Mouse (Mus musculus): Measurements from ENCODE around the gene Col6a2. TPM values are rescaled to one million over a fixed set of nuclear protein-coding genes. Genes with fewer than 3 reads are reported as not detected.

Gene Col6a2
- polyA plus RNA-seq (2011; ENCODE audit: insufficient read depth, insufficient read length, low replicate concordance, missing spikeins): 4.7 and 6.2 TPM in 2 replicates

DNA sequence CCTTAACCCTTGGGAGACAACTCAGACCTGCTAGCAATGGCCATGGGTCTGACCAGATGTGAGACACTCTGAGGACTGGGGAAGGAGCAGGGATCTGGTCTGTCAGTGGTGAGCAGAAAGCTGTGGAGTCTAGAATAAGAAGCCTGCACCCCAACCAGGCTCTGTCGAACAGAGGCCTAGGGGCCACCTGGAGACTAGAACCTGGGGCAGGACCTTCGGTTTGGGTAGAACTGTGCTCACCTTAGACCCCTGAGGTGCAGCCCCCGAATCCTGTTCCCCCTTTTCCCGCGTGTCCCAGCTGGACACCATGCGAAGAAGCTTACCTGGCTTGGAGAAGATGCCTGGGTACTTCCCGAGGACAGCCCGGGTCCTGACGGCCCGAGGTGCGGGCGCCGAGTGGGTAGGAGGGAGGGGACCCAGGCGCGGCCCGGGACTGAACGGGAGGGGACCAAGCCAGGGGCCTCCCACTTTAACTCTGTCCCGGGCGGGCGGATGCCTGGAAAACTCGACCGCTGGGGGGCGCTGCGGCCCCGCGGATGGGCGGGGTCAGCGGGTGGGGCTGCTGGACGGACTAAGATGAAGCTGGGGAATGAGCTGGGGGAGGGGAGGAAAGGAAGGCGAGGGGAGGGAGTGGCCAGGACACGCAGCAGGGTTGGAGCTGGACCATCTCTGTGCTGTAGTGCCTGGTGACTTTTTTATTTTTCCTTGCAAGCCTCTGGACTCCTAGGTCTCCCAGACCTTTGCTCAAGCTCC, at the start of gene Col6a2:
Col6a2 (minus strand) TSS at position 703 of the 753 bp plus-strand sequence.
- H3K27ac ChIP-seq (ENCODE audit: control insufficient read depth, insufficient read depth, low read depth, low read length, poor library complexity): no peak within 1 kb of the TSS
- TF ChIP-seq CTCF (IDR thresholded peaks at IDR 0.05; ENCODE audit: control insufficient read depth, insufficient read depth, low read length) (no peak), POLR2A (IDR thresholded peaks at IDR 0.05; ENCODE audit: borderline replicate concordance, control insufficient read depth, low read depth, low read length) (no peak)
- no peak within 1 kb of the TSS for H3K4me3 ChIP-seq (replicated peaks; ENCODE audit: control insufficient read depth, low read depth, low read length)
- WGBS: 7% methylated on average over 31 of the region's 31 CpGs
- no peaks in the 10 kb centered on the region for H3K4me1 ChIP-seq (ENCODE audit: control insufficient read depth, insufficient read depth, low read length)

DNA sequence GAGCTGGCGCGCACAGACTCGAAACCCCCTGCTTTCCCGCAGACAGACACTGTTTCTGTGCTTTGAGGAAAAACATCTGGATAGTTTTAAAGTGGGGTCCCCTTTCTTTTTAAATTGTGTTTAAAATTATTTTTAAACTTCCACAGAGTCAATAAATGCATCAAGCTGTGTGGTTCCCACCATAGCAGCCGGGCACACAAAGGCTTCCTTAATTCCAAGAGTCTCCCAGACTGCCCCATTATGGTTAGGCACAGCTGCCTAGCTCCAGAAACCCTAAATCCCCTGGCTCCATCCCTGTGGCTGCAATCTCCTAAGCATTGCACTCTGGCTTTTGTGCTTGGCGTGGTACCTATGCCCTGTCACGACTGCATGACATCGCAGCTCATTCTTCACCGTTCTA, 48.5 kb upstream of the Col6a2 start:
- 88% methylated on average over 9 of the region's 9 CpGs for WGBS
- no peak for TF ChIP-seq POLR2A (IDR thresholded peaks at IDR 0.05; ENCODE audit: borderline replicate concordance, control insufficient read depth, low read depth, low read length)
- TF ChIP-seq CTCF (IDR thresholded peaks at IDR 0.05; ENCODE audit: control insufficient read depth, insufficient read depth, low read length): no peak

GRCm38 (mm10) chr10:76668947-76669284, 45.5 kb upstream of the Col6a2 start:
- Histone ChIP-seq H3K4me1 (ENCODE audit: control insufficient read depth, insufficient read depth, low read length) (no peaks in the 10 kb centered on the region), H3K27ac (ENCODE audit: control insufficient read depth, insufficient read depth, low read depth, low read length, poor library complexity) (no peak overlapping the region), H3K4me3 (replicated peaks; ENCODE audit: control insufficient read depth, low read depth, low read length) (no peak overlapping the region)
- WGBS: 39% methylated on average over 7 of the region's 7 CpGs
- no peak for TF ChIP-seq CTCF (IDR thresholded peaks at IDR 0.05; ENCODE audit: control insufficient read depth, insufficient read depth, low read length)
- TF ChIP-seq POLR2A (IDR thresholded peaks at IDR 0.05; ENCODE audit: borderline replicate concordance, control insufficient read depth, low read depth, low read length): no peak

More for the DNA sequence above, 48.5 kb upstream of the Col6a2 start:
- Histone ChIP-seq H3K4me3 (replicated peaks; ENCODE audit: control insufficient read depth, low read depth, low read length) (no peak overlapping the region), H3K27ac (ENCODE audit: control insufficient read depth, insufficient read depth, low read depth, low read length, poor library complexity) (no peak overlapping the region), H3K4me1 (ENCODE audit: control insufficient read depth, insufficient read depth, low read length) (no peaks in the 10 kb centered on the region)

DNA sequence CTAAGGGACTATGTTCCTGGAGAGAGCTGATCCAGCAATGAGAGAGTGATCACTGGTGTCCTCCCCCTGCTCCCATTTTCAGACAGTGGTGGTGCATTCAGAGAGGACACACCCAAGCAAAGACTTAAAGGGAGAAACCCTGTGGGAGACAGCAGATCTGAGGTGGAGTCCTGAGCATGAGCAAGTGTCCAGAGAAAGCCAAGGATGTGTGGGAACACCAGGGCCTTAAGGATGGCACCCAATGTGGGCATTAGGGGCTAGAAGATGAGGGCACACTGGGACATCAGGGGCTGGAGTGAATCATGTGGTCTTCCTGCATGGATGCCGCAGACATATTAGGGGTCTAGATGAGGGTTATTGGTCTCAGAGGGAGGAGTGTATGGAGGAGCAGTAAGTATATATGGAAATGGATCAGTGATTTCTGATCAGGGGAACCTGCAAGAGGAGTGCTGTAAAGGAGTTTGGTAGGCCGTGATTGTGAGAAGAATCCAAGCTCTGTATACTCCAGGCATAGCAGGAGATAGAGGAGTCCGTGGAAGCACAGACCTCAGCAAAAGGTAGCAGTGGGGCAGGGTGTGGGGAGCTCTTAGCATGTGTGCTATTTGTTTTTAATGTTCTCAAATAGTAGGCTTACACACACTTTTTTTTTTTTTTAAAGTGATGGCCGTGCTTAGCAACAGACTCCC, 45.0 kb upstream of the Col6a2 start:
- no peak overlapping the region for H3K4me3 ChIP-seq (replicated peaks; ENCODE audit: control insufficient read depth, low read depth, low read length)
- TF ChIP-seq POLR2A (IDR thresholded peaks at IDR 0.05; ENCODE audit: borderline replicate concordance, control insufficient read depth, low read depth, low read length) (no peak), CTCF (IDR thresholded peaks at IDR 0.05; ENCODE audit: control insufficient read depth, insufficient read depth, low read length) (no peak)
- H3K4me1 ChIP-seq (ENCODE audit: control insufficient read depth, insufficient read depth, low read length): no peaks in the 10 kb centered on the region
- WGBS: 75% methylated on average over 4 of the region's 4 CpGs
- no peak overlapping the region for H3K27ac ChIP-seq (ENCODE audit: control insufficient read depth, insufficient read depth, low read depth, low read length, poor library complexity)

DNA sequence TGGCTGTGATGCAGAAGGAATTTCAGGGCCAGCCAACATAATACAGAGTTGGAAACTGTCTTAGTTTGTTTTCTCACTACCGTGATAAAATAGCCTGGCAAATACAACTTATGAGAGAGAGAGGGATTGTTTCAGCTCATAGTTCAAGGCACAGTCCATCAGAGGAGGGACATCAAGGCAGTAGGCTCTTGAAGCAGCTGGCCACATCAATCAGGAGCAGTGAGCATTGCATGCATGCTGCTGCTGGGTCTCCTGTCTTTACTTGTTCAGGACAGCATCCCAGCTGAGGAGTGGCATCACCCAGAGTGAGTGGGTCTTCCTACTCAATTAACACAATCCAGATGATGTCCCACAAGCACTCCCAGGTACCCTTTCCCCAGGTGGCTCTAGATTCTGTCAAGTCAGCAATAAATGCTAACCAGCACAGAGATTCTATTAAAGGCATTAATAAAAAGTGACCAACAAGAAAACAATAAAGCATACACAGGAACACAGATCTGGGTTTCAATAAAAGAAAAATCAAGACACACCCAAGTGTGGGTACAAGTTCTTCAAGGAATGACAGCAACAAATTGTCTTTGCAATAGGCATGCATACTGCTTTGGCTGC, 43.9 kb upstream of the Col6a2 start:
- Histone ChIP-seq H3K4me3 (replicated peaks; ENCODE audit: control insufficient read depth, low read depth, low read length) (no peak overlapping the region), H3K27ac (ENCODE audit: control insufficient read depth, insufficient read depth, low read depth, low read length, poor library complexity) (no peak overlapping the region), H3K4me1 (ENCODE audit: control insufficient read depth, insufficient read depth, low read length) (no peaks in the 10 kb centered on the region)
- WGBS: 67% methylated on average over 1 of the region's 1 CpGs
- TF ChIP-seq CTCF (IDR thresholded peaks at IDR 0.05; ENCODE audit: control insufficient read depth, insufficient read depth, low read length) (no peak), POLR2A (IDR thresholded peaks at IDR 0.05; ENCODE audit: borderline replicate concordance, control insufficient read depth, low read depth, low read length) (no peak)

GRCm38 (mm10) chr10:76665551-76665950, 42.1 kb upstream of the Col6a2 start:
- Histone ChIP-seq H3K4me3 (replicated peaks; ENCODE audit: control insufficient read depth, low read depth, low read length) (no peak overlapping the region), H3K27ac (ENCODE audit: control insufficient read depth, insufficient read depth, low read depth, low read length, poor library complexity) (no peak overlapping the region), H3K4me1 (ENCODE audit: control insufficient read depth, insufficient read depth, low read length) (no peaks in the 10 kb centered on the region)
- 86% methylated on average over 11 of the region's 11 CpGs for WGBS
- no peak for TF ChIP-seq CTCF (IDR thresholded peaks at IDR 0.05; ENCODE audit: control insufficient read depth, insufficient read depth, low read length)

DNA sequence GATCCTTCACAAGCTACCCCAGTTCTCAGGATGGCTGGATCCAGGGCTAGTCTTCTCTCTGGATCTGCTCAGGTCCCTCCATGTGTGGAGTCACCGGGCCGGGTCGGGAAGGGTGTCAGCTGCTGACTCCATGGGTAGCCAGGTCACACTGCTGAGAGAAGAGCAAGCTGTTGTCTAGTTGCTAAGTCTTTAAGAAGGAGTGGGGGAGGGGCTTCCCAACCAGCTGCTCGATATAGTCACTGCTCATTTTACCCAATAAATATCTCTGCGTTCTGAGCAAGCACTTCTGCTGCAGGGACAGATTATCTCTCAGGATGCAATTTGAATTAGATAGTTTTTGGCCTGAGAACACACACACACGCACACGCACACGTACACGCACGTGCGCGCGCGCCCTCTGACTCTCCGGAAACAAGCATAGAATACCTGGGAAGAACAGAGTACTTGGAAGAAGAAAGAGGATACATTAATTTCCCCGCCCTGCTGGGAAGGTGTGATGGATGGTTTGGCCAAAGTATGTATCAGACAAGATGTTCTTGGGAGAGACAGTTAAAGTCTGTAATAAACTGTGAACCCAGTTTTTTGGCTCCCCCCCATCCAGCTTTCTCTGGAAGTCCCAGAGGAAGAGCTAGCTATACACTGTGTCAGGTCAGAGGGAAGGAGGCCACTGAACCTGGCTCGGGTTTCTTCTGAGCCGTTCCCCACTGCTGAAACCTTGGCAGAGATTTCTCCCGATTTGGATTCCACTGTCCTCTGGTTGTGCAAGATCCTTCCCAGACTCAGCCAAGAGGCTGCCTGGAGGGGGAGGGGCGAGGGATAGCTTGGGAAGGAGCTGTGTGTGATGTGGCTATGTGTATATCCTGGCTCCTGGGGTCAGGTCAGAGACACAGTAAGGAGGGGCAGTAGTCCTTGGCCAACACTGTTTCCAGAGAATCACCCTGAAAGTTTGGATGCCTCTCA, 41.0 kb upstream of the Col6a2 start:
- no peak overlapping the region for H3K27ac ChIP-seq (ENCODE audit: control insufficient read depth, insufficient read depth, low read depth, low read length, poor library complexity)
- TF ChIP-seq POLR2A (IDR thresholded peaks at IDR 0.05; ENCODE audit: borderline replicate concordance, control insufficient read depth, low read depth, low read length) (no peak), CTCF (IDR thresholded peaks at IDR 0.05; ENCODE audit: control insufficient read depth, insufficient read depth, low read length) (no peak)
- H3K4me1 ChIP-seq (ENCODE audit: control insufficient read depth, insufficient read depth, low read length): no peaks in the 10 kb centered on the region
- 81% methylated on average over 20 of the region's 20 CpGs for WGBS
- no peak overlapping the region for H3K4me3 ChIP-seq (replicated peaks; ENCODE audit: control insufficient read depth, low read depth, low read length)

All from bone marrow, adult 2 months (tissue).